Mouse (Mus musculus): ENCODE data around the gene Mrps14. TPM values are rescaled to one million over a fixed set of nuclear protein-coding genes. Genes with fewer than 3 reads are reported as not detected.

Gene Mrps14
- polyA plus RNA-seq, 1 experiment from 2014 or later = 210 TPM

GRCm38 (mm10) chr1:160181216-160181615, 13.8 kb upstream of the Mrps14 start:
- Histone ChIP-seq H3K4me3 (ENCODE audit: low read length) (no peak overlapping the region), H3K4me1 (ENCODE audit: control insufficient read depth, insufficient read depth, low read length) (no peaks in the 10 kb centered on the region), H3K4me2 (ENCODE audit: low read depth, low read length) (no peak overlapping the region), H3K27me3 (ENCODE audit: control insufficient read depth, insufficient read depth, low read length) (no peaks in the 10 kb centered on the region), H3K27ac (ENCODE audit: low read length) (no peak overlapping the region), H3K9ac (ENCODE audit: low read length) (no peak overlapping the region), H3K9me3 (replicated peaks; ENCODE audit: control insufficient read depth, low read length) (no peaks in the 10 kb centered on the region), H3K36me3 (ENCODE audit: control insufficient read depth, insufficient read depth) (no peaks in the 10 kb centered on the region)
- ATAC-seq (replicated peaks; ENCODE audit: extremely low read depth, insufficient read depth, low FRiP score) = no peak
- WGBS = 66% methylated on average over 4 of the region's 4 CpGs

- 15% methylated on average over 5 of the region's 5 CpGs for WGBS
- H3K4me2 ChIP-seq (ENCODE audit: low read depth, low read length) = no peak overlapping the region
- H3K27me3 ChIP-seq (ENCODE audit: control insufficient read depth, insufficient read depth, low read length) = no peaks in the 10 kb centered on the region
- H3K9ac ChIP-seq (ENCODE audit: low read length) = no peak overlapping the region
- no peak overlapping the region for H3K27ac ChIP-seq (ENCODE audit: low read length)
- ATAC-seq (replicated peaks; ENCODE audit: extremely low read depth, insufficient read depth, low FRiP score) = peak; percentile 58; the same call in 1 of the 2 replicates
- H3K4me3 ChIP-seq (ENCODE audit: low read length) = no peak overlapping the region
- no peaks in the 10 kb centered on the region for H3K4me1 ChIP-seq (ENCODE audit: control insufficient read depth, insufficient read depth, low read length)
- no peaks in the 10 kb centered on the region for H3K36me3 ChIP-seq (ENCODE audit: control insufficient read depth, insufficient read depth)
- H3K9me3 ChIP-seq (replicated peaks; ENCODE audit: control insufficient read depth, low read length) = no peaks in the 10 kb centered on the region
These were observed 10.5 kb upstream of the Mrps14 start for GRCm38 (mm10) chr1:160184506-160184905.

- WGBS = under 1% methylated on average over 13 of the region's 13 CpGs
These were observed 285 bp downstream of the Mrps14 start for GRCm38 (mm10) chr1:160195337-160195663.

GRCm38 (mm10) chr1:160205486-160205885, 10.5 kb downstream of the Mrps14 start:
- H3K27me3 ChIP-seq (ENCODE audit: control insufficient read depth, insufficient read depth, low read length) = no peaks in the 10 kb centered on the region
- no peak overlapping the region for H3K4me3 ChIP-seq (ENCODE audit: low read length)
- peaks cover 40% of the 10 kb centered on the region for H3K36me3 ChIP-seq (ENCODE audit: control insufficient read depth, insufficient read depth)
- H3K4me1 ChIP-seq (ENCODE audit: control insufficient read depth, insufficient read depth, low read length) = peaks cover under 1% of the 10 kb centered on the region; the same call in 1 of the 2 replicates
- no peak for ATAC-seq (replicated peaks; ENCODE audit: extremely low read depth, insufficient read depth, low FRiP score)
- no peaks in the 10 kb centered on the region for H3K9me3 ChIP-seq (replicated peaks; ENCODE audit: control insufficient read depth, low read length)
- no peak overlapping the region for H3K4me2 ChIP-seq (ENCODE audit: low read depth, low read length)
- H3K9ac ChIP-seq (ENCODE audit: low read length) = no peak overlapping the region
- H3K27ac ChIP-seq (ENCODE audit: low read length) = no peak overlapping the region

More at GRCm38 (mm10) chr1:160195337-160195663, 285 bp downstream of the Mrps14 start:
- Histone ChIP-seq H3K4me2 (ENCODE audit: low read depth, low read length) (peak overlapping the region; percentile 97), H3K9me3 (replicated peaks; ENCODE audit: control insufficient read depth, low read length) (no peaks in the 10 kb centered on the region), H3K4me1 (ENCODE audit: control insufficient read depth, insufficient read depth, low read length) (peaks cover 7% of the 10 kb centered on the region), H3K27ac (ENCODE audit: low read length) (peak overlapping the region; percentile 90), H3K4me3 (ENCODE audit: low read length) (peak overlapping the region; percentile 93), H3K9ac (ENCODE audit: low read length) (peak overlapping the region; percentile 95), H3K27me3 (ENCODE audit: control insufficient read depth, insufficient read depth, low read length) (no peaks in the 10 kb centered on the region), H3K36me3 (ENCODE audit: control insufficient read depth, insufficient read depth) (peaks cover 15% of the 10 kb centered on the region)
- ATAC-seq (replicated peaks; ENCODE audit: extremely low read depth, insufficient read depth, low FRiP score) = peak; percentile 15

- peaks cover 22% of the 10 kb centered on the region for H3K36me3 ChIP-seq (ENCODE audit: control insufficient read depth, insufficient read depth)
- no peak for ATAC-seq (replicated peaks; ENCODE audit: extremely low read depth, insufficient read depth, low FRiP score)
- H3K9me3 ChIP-seq (replicated peaks; ENCODE audit: control insufficient read depth, low read length) = no peaks in the 10 kb centered on the region
- no peak overlapping the region for H3K4me3 ChIP-seq (ENCODE audit: low read length)
- H3K4me1 ChIP-seq (ENCODE audit: control insufficient read depth, insufficient read depth, low read length) = peaks cover 12% of the 10 kb centered on the region
- H3K9ac ChIP-seq (ENCODE audit: low read length) = no peak overlapping the region
- no peak overlapping the region for H3K27ac ChIP-seq (ENCODE audit: low read length)
- no peak overlapping the region for H3K4me2 ChIP-seq (ENCODE audit: low read depth, low read length)
- 82% methylated on average over 2 of the region's 2 CpGs for WGBS
- H3K27me3 ChIP-seq (ENCODE audit: control insufficient read depth, insufficient read depth, low read length) = no peaks in the 10 kb centered on the region
These were observed 14.8 kb downstream of the Mrps14 start for GRCm38 (mm10) chr1:160209844-160210243.

GRCm38 (mm10) chr1:160210566-160210965, 15.6 kb downstream of the Mrps14 start:
- H3K9me3 ChIP-seq (replicated peaks; ENCODE audit: control insufficient read depth, low read length) = no peaks in the 10 kb centered on the region
- H3K4me3 ChIP-seq (ENCODE audit: low read length) = peak overlapping the region; percentile 97
- H3K36me3 ChIP-seq (ENCODE audit: control insufficient read depth, insufficient read depth) = peaks cover 17% of the 10 kb centered on the region
- no peak overlapping the region for H3K27ac ChIP-seq (ENCODE audit: low read length)
- H3K4me1 ChIP-seq (ENCODE audit: control insufficient read depth, insufficient read depth, low read length) = peaks cover 12% of the 10 kb centered on the region
- ATAC-seq (replicated peaks; ENCODE audit: extremely low read depth, insufficient read depth, low FRiP score) = no peak
- no peak overlapping the region for H3K9ac ChIP-seq (ENCODE audit: low read length)
- 53% methylated on average over 3 of the region's 3 CpGs for WGBS
- no peaks in the 10 kb centered on the region for H3K27me3 ChIP-seq (ENCODE audit: control insufficient read depth, insufficient read depth, low read length)
- H3K4me2 ChIP-seq (ENCODE audit: low read depth, low read length) = peak overlapping the region; percentile 71

- H3K4me2 ChIP-seq (ENCODE audit: low read depth, low read length) = peak overlapping the region; percentile 71
- no peaks in the 10 kb centered on the region for H3K9me3 ChIP-seq (replicated peaks; ENCODE audit: control insufficient read depth, low read length)
- H3K9ac ChIP-seq (ENCODE audit: low read length) = peak overlapping the region; percentile 86
- H3K36me3 ChIP-seq (ENCODE audit: control insufficient read depth, insufficient read depth) = peaks cover 6% of the 10 kb centered on the region
- WGBS = 1% methylated on average over 8 of the region's 8 CpGs
- ATAC-seq (replicated peaks; ENCODE audit: extremely low read depth, insufficient read depth, low FRiP score) = no peak
- H3K27me3 ChIP-seq (ENCODE audit: control insufficient read depth, insufficient read depth, low read length) = no peaks in the 10 kb centered on the region
- peak overlapping the region; percentile 97 for H3K27ac ChIP-seq (ENCODE audit: low read length)
- peak overlapping the region; percentile 97 for H3K4me3 ChIP-seq (ENCODE audit: low read length)
- peaks cover 12% of the 10 kb centered on the region for H3K4me1 ChIP-seq (ENCODE audit: control insufficient read depth, insufficient read depth, low read length)
These were observed 16.6 kb downstream of the Mrps14 start for GRCm38 (mm10) chr1:160211597-160212122.

- Histone ChIP-seq H3K4me1 (ENCODE audit: control insufficient read depth, insufficient read depth, low read length) (peaks cover 12% of the 10 kb centered on the region), H3K9ac (ENCODE audit: low read length) (peak overlapping the region; percentile 86), H3K4me2 (ENCODE audit: low read depth, low read length) (peak overlapping the region; percentile 71), H3K4me3 (ENCODE audit: low read length) (peak overlapping the region; percentile 97), H3K9me3 (replicated peaks; ENCODE audit: control insufficient read depth, low read length) (no peaks in the 10 kb centered on the region), H3K27ac (ENCODE audit: low read length) (peak overlapping the region; percentile 97), H3K36me3 (ENCODE audit: control insufficient read depth, insufficient read depth) (peaks cover 2% of the 10 kb centered on the region; the same call in 1 of the 2 replicates), H3K27me3 (ENCODE audit: control insufficient read depth, insufficient read depth, low read length) (no peaks in the 10 kb centered on the region)
- ATAC-seq (replicated peaks; ENCODE audit: extremely low read depth, insufficient read depth, low FRiP score) = peak; percentile 49
- under 1% methylated on average over 45 of the region's 45 CpGs for WGBS
These were observed 17.2 kb downstream of the Mrps14 start for GRCm38 (mm10) chr1:160212123-160212691.

GRCm38 (mm10) chr1:160212703-160213669, 18.0 kb downstream of the Mrps14 start, which contains the start of gene Cacybp:
Gene Cacybp, minus strand, starts transcription at chr1:160212875.
- Histone ChIP-seq H3K9me3 (replicated peaks; ENCODE audit: control insufficient read depth, low read length) (no peaks in the 10 kb centered on the region), H3K27ac (ENCODE audit: low read length) (peak within 1 kb of the TSS; percentile 99), H3K9ac (ENCODE audit: low read length) (peak within 1 kb of the TSS; percentile 92), H3K4me1 (ENCODE audit: control insufficient read depth, insufficient read depth, low read length) (peaks cover 12% of the 10 kb centered on the region), H3K36me3 (ENCODE audit: control insufficient read depth, insufficient read depth) (no peaks in the 10 kb centered on the region), H3K4me2 (ENCODE audit: low read depth, low read length) (peak within 1 kb of the TSS; percentile 80), H3K4me3 (ENCODE audit: low read length) (peak within 1 kb of the TSS; percentile 97), H3K27me3 (ENCODE audit: control insufficient read depth, insufficient read depth, low read length) (no peaks in the 10 kb centered on the region)
- ATAC-seq (replicated peaks; ENCODE audit: extremely low read depth, insufficient read depth, low FRiP score) = peak; percentile 97
- under 1% methylated on average over 76 of the region's 76 CpGs for WGBS
